Mouse (Mus musculus): Measurements from ENCODE around the gene Gm45062. TPM values are rescaled to one million over a fixed set of nuclear protein-coding genes. Genes with fewer than 3 reads are reported as not detected.

Gene Gm45062
- polyA plus RNA-seq, 1 experiment from 2014 or later: 14.7 TPM

GRCm38 (mm10) chr6:8474820-8475219 lies 215.6 kb downstream of the Gm45062 start:
- peaks cover 9% of the 10 kb centered on the region; the same call in 1 of the 2 replicates for H3K4me1 ChIP-seq (ENCODE audit: insufficient read depth, low read length)
- H3K4me2 ChIP-seq (replicated peaks; ENCODE audit: low read depth, low read length): no peak overlapping the region
- no peak overlapping the region for H3K4me3 ChIP-seq (ENCODE audit: low read length)
- no peak overlapping the region for H3K9ac ChIP-seq (replicated peaks; ENCODE audit: low read length)
- no peak overlapping the region; the same call in 1 of the 2 replicates for H3K27ac ChIP-seq (ENCODE audit: low read length)
- H3K27me3 ChIP-seq (ENCODE audit: insufficient read depth, low read length): no peaks in the 10 kb centered on the region
- ATAC-seq (ENCODE audit: low FRiP score, low TSS enrichment): no peak; the same call in 1 of the 2 replicates
- 68% methylated on average over 4 of the region's 4 CpGs for WGBS
- no peaks in the 10 kb centered on the region for H3K36me3 ChIP-seq (ENCODE audit: insufficient read depth, low read length)
- H3K9me3 ChIP-seq (ENCODE audit: low read length): no peaks in the 10 kb centered on the region

- Histone ChIP-seq H3K36me3 (ENCODE audit: insufficient read depth, low read length) (no peaks in the 10 kb centered on the region), H3K27me3 (ENCODE audit: insufficient read depth, low read length) (no peaks in the 10 kb centered on the region), H3K9me3 (ENCODE audit: low read length) (no peaks in the 10 kb centered on the region), H3K4me2 (replicated peaks; ENCODE audit: low read depth, low read length) (no peak overlapping the region), H3K27ac (ENCODE audit: low read length) (no peak overlapping the region), H3K4me1 (ENCODE audit: insufficient read depth, low read length) (no peaks in the 10 kb centered on the region), H3K9ac (replicated peaks; ENCODE audit: low read length) (no peak overlapping the region), H3K4me3 (ENCODE audit: low read length) (no peak overlapping the region)
- 27% methylated on average over 1 of the region's 1 CpGs for WGBS
- ATAC-seq (ENCODE audit: low FRiP score, low TSS enrichment): no peak
Observed at GRCm38 (mm10) chr6:8479176-8479575, 219.9 kb downstream of the Gm45062 start.

GRCm38 (mm10) chr6:8484437-8485275 lies 225.4 kb downstream of the Gm45062 start:
- no peak for ATAC-seq (ENCODE audit: low FRiP score, low TSS enrichment)
- H3K4me1 ChIP-seq (ENCODE audit: insufficient read depth, low read length): no peaks in the 10 kb centered on the region
- no peaks in the 10 kb centered on the region for H3K9me3 ChIP-seq (ENCODE audit: low read length)
- H3K27ac ChIP-seq (ENCODE audit: low read length): peak overlapping the region; percentile 27; the same call in 1 of the 2 replicates
- H3K4me3 ChIP-seq (ENCODE audit: low read length): no peak overlapping the region
- no peaks in the 10 kb centered on the region for H3K36me3 ChIP-seq (ENCODE audit: insufficient read depth, low read length)
- WGBS: 84% methylated on average over 17 of the region's 17 CpGs
- H3K4me2 ChIP-seq (replicated peaks; ENCODE audit: low read depth, low read length): no peak overlapping the region
- H3K27me3 ChIP-seq (ENCODE audit: insufficient read depth, low read length): no peaks in the 10 kb centered on the region
- H3K9ac ChIP-seq (replicated peaks; ENCODE audit: low read length): no peak overlapping the region

GRCm38 (mm10) chr6:8485414-8486175 lies 226.3 kb downstream of the Gm45062 start:
- H3K4me3 ChIP-seq (ENCODE audit: low read length): no peak overlapping the region
- no peak overlapping the region for H3K4me2 ChIP-seq (replicated peaks; ENCODE audit: low read depth, low read length)
- H3K36me3 ChIP-seq (ENCODE audit: insufficient read depth, low read length): no peaks in the 10 kb centered on the region
- no peaks in the 10 kb centered on the region for H3K4me1 ChIP-seq (ENCODE audit: insufficient read depth, low read length)
- ATAC-seq (ENCODE audit: low FRiP score, low TSS enrichment): peak; percentile 54; the same call in 1 of the 2 replicates
- 83% methylated on average over 16 of the region's 16 CpGs for WGBS
- no peak overlapping the region for H3K9ac ChIP-seq (replicated peaks; ENCODE audit: low read length)
- H3K27me3 ChIP-seq (ENCODE audit: insufficient read depth, low read length): no peaks in the 10 kb centered on the region
- no peaks in the 10 kb centered on the region for H3K9me3 ChIP-seq (ENCODE audit: low read length)
- no peak overlapping the region for H3K27ac ChIP-seq (ENCODE audit: low read length)

- H3K27ac ChIP-seq (ENCODE audit: low read length): no peak overlapping the region
- no peak overlapping the region for H3K4me3 ChIP-seq (ENCODE audit: low read length)
- ATAC-seq (ENCODE audit: low FRiP score, low TSS enrichment): no peak
- H3K27me3 ChIP-seq (ENCODE audit: insufficient read depth, low read length): no peaks in the 10 kb centered on the region
- H3K4me1 ChIP-seq (ENCODE audit: insufficient read depth, low read length): no peaks in the 10 kb centered on the region
- WGBS: 84% methylated on average over 17 of the region's 17 CpGs
- H3K9me3 ChIP-seq (ENCODE audit: low read length): no peaks in the 10 kb centered on the region
- no peak overlapping the region for H3K4me2 ChIP-seq (replicated peaks; ENCODE audit: low read depth, low read length)
- no peaks in the 10 kb centered on the region for H3K36me3 ChIP-seq (ENCODE audit: insufficient read depth, low read length)
- H3K9ac ChIP-seq (replicated peaks; ENCODE audit: low read length): no peak overlapping the region
Observed at GRCm38 (mm10) chr6:8486391-8487043, 227.3 kb downstream of the Gm45062 start.

GRCm38 (mm10) chr6:8487044-8487853 lies 228.0 kb downstream of the Gm45062 start:
- Histone ChIP-seq H3K4me2 (replicated peaks; ENCODE audit: low read depth, low read length) (no peak overlapping the region), H3K36me3 (ENCODE audit: insufficient read depth, low read length) (no peaks in the 10 kb centered on the region), H3K27me3 (ENCODE audit: insufficient read depth, low read length) (no peaks in the 10 kb centered on the region), H3K9me3 (ENCODE audit: low read length) (no peaks in the 10 kb centered on the region), H3K27ac (ENCODE audit: low read length) (no peak overlapping the region), H3K9ac (replicated peaks; ENCODE audit: low read length) (no peak overlapping the region), H3K4me1 (ENCODE audit: insufficient read depth, low read length) (no peaks in the 10 kb centered on the region), H3K4me3 (ENCODE audit: low read length) (no peak overlapping the region)
- 67% methylated on average over 20 of the region's 20 CpGs for WGBS
- ATAC-seq (ENCODE audit: low FRiP score, low TSS enrichment): no peak

- 70% methylated on average over 5 of the region's 5 CpGs for WGBS
- Histone ChIP-seq H3K36me3 (ENCODE audit: insufficient read depth, low read length) (no peaks in the 10 kb centered on the region), H3K9me3 (ENCODE audit: low read length) (no peaks in the 10 kb centered on the region), H3K4me1 (ENCODE audit: insufficient read depth, low read length) (no peaks in the 10 kb centered on the region), H3K27me3 (ENCODE audit: insufficient read depth, low read length) (no peaks in the 10 kb centered on the region), H3K9ac (replicated peaks; ENCODE audit: low read length) (no peak overlapping the region), H3K4me3 (ENCODE audit: low read length) (no peak overlapping the region), H3K27ac (ENCODE audit: low read length) (no peak overlapping the region), H3K4me2 (replicated peaks; ENCODE audit: low read depth, low read length) (no peak overlapping the region)
- ATAC-seq (ENCODE audit: low FRiP score, low TSS enrichment): no peak
Observed at GRCm38 (mm10) chr6:8488249-8488648, 229.0 kb downstream of the Gm45062 start.

- Histone ChIP-seq H3K36me3 (ENCODE audit: insufficient read depth, low read length) (no peaks in the 10 kb centered on the region), H3K27ac (ENCODE audit: low read length) (no peak overlapping the region), H3K4me2 (replicated peaks; ENCODE audit: low read depth, low read length) (no peak overlapping the region), H3K4me3 (ENCODE audit: low read length) (no peak overlapping the region), H3K9me3 (ENCODE audit: low read length) (no peaks in the 10 kb centered on the region), H3K27me3 (ENCODE audit: insufficient read depth, low read length) (no peaks in the 10 kb centered on the region), H3K4me1 (ENCODE audit: insufficient read depth, low read length) (no peaks in the 10 kb centered on the region), H3K9ac (replicated peaks; ENCODE audit: low read length) (no peak overlapping the region)
- ATAC-seq (ENCODE audit: low FRiP score, low TSS enrichment): no peak
- 86% methylated on average over 7 of the region's 7 CpGs for WGBS
Observed at GRCm38 (mm10) chr6:8489266-8489665, 230.0 kb downstream of the Gm45062 start.

GRCm38 (mm10) chr6:8489938-8490585 lies 230.8 kb downstream of the Gm45062 start:
- no peak overlapping the region for H3K4me3 ChIP-seq (ENCODE audit: low read length)
- H3K9me3 ChIP-seq (ENCODE audit: low read length): no peaks in the 10 kb centered on the region
- H3K27me3 ChIP-seq (ENCODE audit: insufficient read depth, low read length): no peaks in the 10 kb centered on the region
- no peaks in the 10 kb centered on the region for H3K36me3 ChIP-seq (ENCODE audit: insufficient read depth, low read length)
- no peaks in the 10 kb centered on the region for H3K4me1 ChIP-seq (ENCODE audit: insufficient read depth, low read length)
- H3K9ac ChIP-seq (replicated peaks; ENCODE audit: low read length): no peak overlapping the region
- no peak overlapping the region for H3K27ac ChIP-seq (ENCODE audit: low read length)
- WGBS: 83% methylated on average over 1 of the region's 1 CpGs
- no peak overlapping the region for H3K4me2 ChIP-seq (replicated peaks; ENCODE audit: low read depth, low read length)
- ATAC-seq (ENCODE audit: low FRiP score, low TSS enrichment): no peak
